Mouse (Mus musculus) urinary bladder, adult 2 months (tissue): Measurements from ENCODE around the gene Plekhg5. TPM values are rescaled to one million over a fixed set of nuclear protein-coding genes. Genes with fewer than 3 reads are reported as not detected.
"Not testable (repeated sequence)": the region's sequence is repeated elsewhere in the genome, so short reads cannot be mapped to it uniquely, and the experiment has no call there.

Experiments used
- DNase-seq: peaks from one replicate; pipeline ENCODE4 v3.0.0; 2022; ENCODE audit warnings: low spot score
- polyA plus RNA-seq: library from polyadenylated mRNA; depleted of rRNA; stranded (reverse); fragments of >200 nt; gene quantifications from 2 replicates; pipeline ENCODE4 v1.2.3, GENCODE M21; 2012; rRNA removed

Plekhg5 gene
- polyA plus RNA-seq: 13.2 and 14.6 TPM in 2 replicates

- DNase-seq: no peak
These were observed at the start of gene Plekhg5 for GRCm38 (mm10) chr4:152072121-152072601. TSS of gene Plekhg5 (plus strand) at chr4:152072498.

- no peak for DNase-seq
These were observed 49.8 kb upstream of the Plekhg5 start for GRCm38 (mm10) chr4:152022506-152022905.

- DNase-seq: no peak
These were observed 47.8 kb upstream of the Plekhg5 start for GRCm38 (mm10) chr4:152024525-152024924.

- DNase-seq: no peak
These were observed 45.4 kb upstream of the Plekhg5 start for GRCm38 (mm10) chr4:152026751-152027508.

- DNase-seq: peak; percentile 84
These were observed 44.8 kb upstream of the Plekhg5 start, which contains the start of gene Zbtb48 for GRCm38 (mm10) chr4:152027524-152027923. TSS of gene Zbtb48 (minus strand) at chr4:152027671.

DNA sequence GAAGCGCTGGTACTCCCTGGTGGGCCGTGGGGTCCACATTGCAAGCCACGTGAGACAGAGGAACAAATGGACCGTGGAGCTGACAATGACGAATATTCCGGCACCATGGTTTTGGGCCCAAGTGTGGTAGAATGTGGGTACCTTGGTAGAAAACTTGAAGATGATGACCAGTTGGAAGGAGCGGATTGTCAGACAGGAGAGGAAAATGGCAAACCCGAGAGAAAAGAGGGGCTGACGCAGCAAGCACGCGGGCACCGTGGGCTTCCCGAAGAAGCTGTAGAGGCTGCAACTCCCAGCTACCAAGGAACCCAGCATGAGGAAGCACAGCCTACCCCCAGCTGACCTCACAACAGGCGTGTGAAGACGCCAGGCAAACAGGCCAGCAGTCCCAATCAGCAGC, 43.8 kb upstream of the Plekhg5 start:
- DNase-seq: no peak

GRCm38 (mm10) chr4:152029087-152029486, 43.2 kb upstream of the Plekhg5 start:
- no peak for DNase-seq

DNA sequence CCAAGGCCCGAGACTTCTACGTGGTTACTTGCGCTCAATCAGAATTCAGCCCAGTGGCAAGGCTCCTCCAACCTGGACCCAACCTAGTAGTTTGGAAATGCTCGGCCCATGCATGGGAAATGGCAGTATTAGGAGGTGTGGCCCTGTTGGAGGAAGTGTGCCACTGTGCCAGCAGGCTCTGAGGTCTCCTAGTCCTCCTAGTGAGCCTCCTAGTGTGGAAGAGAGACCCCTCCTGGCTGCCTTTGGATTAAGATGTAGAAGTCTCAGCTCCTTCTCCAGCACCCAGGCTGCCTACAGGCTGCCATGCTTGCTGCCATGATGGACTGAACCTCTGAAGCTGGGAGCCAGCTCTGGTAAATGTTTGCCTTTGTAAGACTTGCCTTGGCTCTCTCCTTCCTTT, 42.3 kb upstream of the Plekhg5 start:
- no peak for DNase-seq

GRCm38 (mm10) chr4:152032922-152033321, 39.4 kb upstream of the Plekhg5 start:
- no peak for DNase-seq

DNA sequence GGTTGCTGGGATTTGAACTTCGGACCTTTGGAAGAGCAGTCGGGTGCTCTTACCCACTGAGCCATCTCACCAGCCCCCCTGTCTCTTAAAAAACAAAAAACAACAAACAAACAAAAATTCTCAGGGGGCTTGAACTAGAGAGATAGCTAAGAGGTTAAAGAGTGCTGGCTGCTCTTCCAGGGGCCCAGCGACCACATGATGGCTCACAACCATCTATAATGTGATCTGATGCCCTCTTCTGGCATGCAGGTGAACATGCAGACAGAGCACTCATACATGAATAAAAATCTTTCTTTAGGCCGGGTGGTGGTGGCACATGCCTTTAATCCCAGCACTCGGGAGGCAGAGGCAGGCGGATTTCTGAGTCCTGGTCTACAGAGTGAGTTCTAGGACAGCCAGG, 35.8 kb upstream of the Plekhg5 start:
- DNase-seq: not testable (repeated sequence)

DNA sequence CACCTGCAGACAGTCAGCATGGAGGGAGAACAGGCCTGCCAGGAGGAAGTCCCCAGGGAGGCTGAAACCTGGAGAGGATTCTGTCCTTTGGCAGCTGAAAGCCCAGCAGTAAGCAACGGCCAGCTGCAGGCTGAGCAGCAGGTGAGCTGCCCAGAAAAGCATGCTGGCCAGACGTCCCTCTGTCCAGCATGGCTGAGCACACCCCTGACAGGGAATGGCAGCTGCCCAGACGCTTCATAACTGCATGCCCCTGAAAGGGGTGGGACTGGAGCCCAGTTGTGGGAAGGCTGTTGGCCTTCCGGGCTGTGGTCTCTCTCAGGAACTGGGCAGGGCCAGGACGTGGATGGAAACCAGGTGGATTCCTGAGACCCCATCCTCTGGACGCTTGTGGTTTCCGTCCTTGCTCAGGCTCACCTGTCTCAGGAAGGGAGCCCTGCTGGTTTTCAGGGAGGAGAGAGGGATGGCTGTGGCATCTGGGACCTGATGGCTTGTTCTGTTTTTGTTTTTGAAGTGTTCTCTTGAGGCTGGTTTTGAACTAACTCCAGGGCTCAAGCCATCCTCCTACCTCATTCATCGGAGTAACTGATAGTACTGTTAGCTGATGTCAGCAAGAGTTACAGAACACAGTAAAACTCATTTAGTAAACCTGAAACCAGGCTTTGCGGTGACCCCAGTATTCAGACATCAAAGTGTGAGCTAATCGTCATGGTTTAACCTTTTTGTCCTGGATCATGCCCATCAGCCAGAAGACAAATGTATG, 33.9 kb upstream of the Plekhg5 start, which contains the start of gene Tas1r1:
Gene Tas1r1 (minus strand): TSS at position 344 of the 760 bp plus-strand sequence.
- DNase-seq: no peak

GRCm38 (mm10) chr4:152038985-152039830, 33.1 kb upstream of the Plekhg5 start, which contains the start of gene Nol9:
TSS of gene Nol9 (plus strand) at chr4:152039321.
- peak; percentile 96 for DNase-seq

DNA sequence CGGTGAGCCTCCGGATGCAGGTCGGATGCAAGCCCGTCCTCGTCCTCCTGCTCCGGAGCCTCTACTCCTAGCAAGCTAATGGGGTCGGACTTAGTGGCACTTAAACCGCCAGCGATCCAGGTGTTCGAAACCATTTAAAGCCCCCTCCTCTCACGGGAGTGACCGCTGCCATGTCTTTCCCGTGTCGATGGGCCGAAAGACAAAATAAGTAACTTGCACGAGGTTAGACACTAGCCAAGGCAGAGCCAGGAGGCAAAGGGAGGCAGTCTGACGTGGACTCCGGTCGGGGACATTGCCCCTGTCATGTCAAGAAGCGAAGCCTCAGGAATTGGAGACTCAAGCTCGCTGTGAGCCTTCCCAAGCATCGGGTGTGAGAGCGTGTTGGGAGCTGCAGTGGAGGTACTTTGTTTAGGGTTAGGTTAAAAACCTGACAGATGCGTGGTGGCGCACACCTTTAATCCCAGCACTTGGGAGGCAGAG, 32.4 kb upstream of the Plekhg5 start:
- no peak for DNase-seq

GRCm38 (mm10) chr4:152041924-152042641, 30.2 kb upstream of the Plekhg5 start:
- DNase-seq: no peak

DNA sequence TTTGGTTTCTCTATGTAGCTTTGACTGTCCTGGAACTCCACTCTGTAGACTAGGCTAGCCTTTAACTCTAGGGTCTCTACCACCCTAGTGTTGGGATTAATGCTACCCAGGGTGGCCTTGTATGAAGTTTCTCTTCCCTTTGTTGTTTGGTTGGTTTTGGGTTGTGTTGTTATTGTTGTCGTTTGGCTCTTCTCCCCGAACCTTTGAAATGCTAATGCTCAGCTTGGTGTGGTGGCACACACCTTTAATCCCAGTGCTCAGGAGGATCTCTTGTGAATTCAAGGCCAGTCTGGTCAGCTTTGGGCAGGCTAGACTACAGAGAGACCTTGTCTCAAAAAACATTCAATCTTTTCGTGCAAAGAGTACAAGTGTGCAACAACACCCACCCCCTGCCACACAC, 29.1 kb upstream of the Plekhg5 start:
- DNase-seq: no peak

- DNase-seq: no peak
These were observed 27.7 kb upstream of the Plekhg5 start for GRCm38 (mm10) chr4:152044609-152045008.

DNA sequence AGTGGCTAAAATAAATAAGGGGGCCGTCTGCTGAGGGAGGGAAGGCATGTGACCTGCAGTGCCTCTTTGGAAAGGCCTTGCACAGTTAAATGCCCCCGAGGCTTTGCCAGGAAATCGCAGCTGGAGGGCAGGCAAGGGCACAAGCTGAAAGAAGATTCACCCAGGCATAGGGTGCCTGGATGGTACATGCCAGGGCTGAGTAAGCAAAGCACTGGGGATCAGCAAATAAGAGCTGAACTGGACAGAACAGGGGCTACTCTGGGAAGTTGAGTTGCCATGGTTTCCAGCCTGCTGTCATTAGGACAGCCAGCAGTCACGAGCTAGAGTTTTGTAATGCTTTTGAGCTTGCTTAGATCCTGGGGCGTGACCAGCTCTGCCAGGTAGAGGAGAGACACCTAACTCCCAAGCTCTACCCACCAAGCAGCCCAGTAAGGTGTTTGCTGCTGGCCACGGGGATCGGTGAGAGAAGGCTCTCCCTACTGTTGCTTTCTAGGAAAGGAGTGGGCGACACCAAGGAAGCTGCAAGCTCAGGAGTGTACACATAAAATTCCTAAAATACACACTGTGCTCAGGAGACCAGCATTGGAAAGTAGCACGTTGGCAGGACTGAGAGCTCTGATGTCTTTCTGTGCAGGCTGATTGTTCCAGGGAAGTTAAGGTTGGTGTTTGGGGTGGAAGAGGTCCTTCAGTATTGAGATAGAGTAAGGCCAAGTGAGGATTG, 9.7 kb upstream of the Plekhg5 start:
- DNase-seq: no peak

DNA sequence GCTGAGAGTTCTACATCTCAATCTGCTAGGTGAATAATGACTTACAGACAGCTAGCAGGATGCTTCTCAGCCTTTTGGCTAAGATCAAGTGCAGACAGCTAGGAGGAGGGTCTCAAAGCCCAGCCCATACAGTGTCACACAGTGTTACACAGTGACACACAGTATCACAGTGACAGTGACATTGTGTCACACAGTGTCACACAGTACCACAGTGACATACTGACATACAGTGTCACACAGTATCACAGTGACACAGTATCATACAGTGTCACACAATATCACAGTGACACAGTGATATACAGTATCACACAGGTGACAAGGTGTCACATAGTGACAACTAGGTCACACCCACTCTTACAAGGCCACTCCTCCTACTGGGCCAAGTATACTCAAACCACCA, 5.0 kb upstream of the Plekhg5 start:
- DNase-seq: no peak

DNA sequence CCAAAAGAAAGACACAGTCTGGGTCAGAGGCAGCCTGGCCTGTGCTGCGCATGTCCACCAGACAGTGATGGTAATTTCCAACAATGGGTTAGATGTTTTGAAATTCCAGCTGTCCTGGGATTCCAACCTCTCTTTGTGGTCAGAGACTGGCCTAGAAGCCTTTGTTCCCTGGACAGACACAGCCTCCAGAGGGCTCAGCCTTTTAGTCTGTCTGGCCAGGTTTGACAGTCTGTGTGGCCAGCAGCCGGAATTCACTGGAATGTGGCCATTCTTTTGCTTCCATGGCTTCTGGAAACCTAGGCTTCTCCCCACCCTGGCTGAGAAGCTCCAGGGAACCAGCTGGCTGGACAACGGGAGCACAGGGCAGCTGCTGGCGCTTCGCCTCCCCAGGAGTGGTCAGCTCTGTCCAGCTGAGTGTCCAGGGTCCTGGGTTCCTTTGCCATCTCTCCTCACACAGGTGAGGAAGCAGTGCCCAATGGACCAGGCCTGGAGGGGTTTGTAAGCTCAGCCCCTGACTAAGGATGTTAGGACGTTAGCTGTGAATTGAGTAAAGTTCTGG, 4.1 kb upstream of the Plekhg5 start:
- DNase-seq: no peak

DNA sequence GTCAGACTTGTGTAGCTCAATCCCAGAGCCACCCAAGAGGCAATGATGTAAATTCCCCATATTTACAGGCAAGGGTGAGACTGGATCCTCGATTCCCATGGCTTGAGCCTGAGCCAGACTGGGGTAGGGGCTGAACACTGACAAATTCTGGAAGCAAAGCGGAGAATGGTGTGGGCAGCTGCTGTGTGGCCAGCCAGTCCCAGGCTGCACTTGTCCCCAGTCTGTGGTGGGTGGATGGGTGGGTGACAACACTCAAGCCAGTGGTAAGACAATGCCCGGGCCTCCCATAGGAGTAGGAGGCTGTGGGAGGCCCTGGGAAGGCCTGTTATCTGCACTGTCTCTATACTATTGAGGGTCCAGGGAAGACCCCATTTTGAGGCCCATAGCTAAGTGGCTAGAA, 3.1 kb upstream of the Plekhg5 start:
- no peak for DNase-seq
